Mouse (Mus musculus) heart, postnatal 0 days (tissue): ENCODE data around the gene Nav1. TPM values are rescaled to one million over a fixed set of nuclear protein-coding genes. Genes with fewer than 3 reads are reported as not detected.

Experiments
- ATAC-seq: fragments of 200-750 bp; cut with Nextera tagmentation; 2 replicates; pipeline ENCODE4 v1.8.0; 2017; ENCODE audit warnings: low read depth, moderate number of reproducible peaks, moderate library complexity; ENCODE audit not compliant: insufficient read depth
- DNase-seq: peaks from one replicate; pipeline ENCODE4 v3.0.0-alpha.2; 2016; ENCODE audit warnings: low spot score
- H3K27ac ChIP-seq: fragments of 300-500 bp; sonication (generic); 2 replicates; pipeline ENCODE4 v1.5.1; 2014; ENCODE audit warnings: low read depth, mild to moderate bottlenecking
- H3K27me3 ChIP-seq: fragments of 300-500 bp; sonication (generic); 2 replicates; pipeline ENCODE4 v1.6.1; 2014; ENCODE audit warnings: low read length, mixed read lengths; ENCODE audit not compliant: control insufficient read depth, insufficient read depth
- H3K36me3 ChIP-seq: fragments of 300-500 bp; sonication (generic); replicated peaks from 2 replicates; pipeline ENCODE4 v1.6.1; 2014; ENCODE audit warnings: low read length, mixed read lengths; ENCODE audit not compliant: control insufficient read depth, insufficient read depth
- H3K4me1 ChIP-seq: fragments of 300-500 bp; sonication (generic); 2 replicates; pipeline ENCODE4 v1.6.1; 2014; ENCODE audit warnings: antibody characterized with exemption; ENCODE audit not compliant: control insufficient read depth, insufficient read depth
- H3K4me2 ChIP-seq: fragments of 300-500 bp; sonication (generic); 2 replicates; pipeline ENCODE4 v1.6.1; 2014; ENCODE audit warnings: low read depth, mild to moderate bottlenecking, low read length, moderate library complexity
- H3K4me3 ChIP-seq: fragments of 300-500 bp; sonication (generic); 2 replicates; pipeline ENCODE4 v1.5.1; 2014; ENCODE audit warnings: low read depth, low read length
- H3K9ac ChIP-seq: fragments of 300-500 bp; sonication (generic); replicated peaks from 2 replicates; pipeline ENCODE4 v1.6.1; 2014; ENCODE audit warnings: low read depth, low read length, mixed read lengths
- H3K9me3 ChIP-seq: fragments of 300-500 bp; sonication (generic); replicated peaks from 2 replicates; pipeline ENCODE4 v1.6.1; 2016; ENCODE audit warnings: low read length; ENCODE audit not compliant: control insufficient read depth
- CTCF ChIP-seq: IDR thresholded peaks from 2 replicates; pipeline ENCODE4 v1.5.1; 2016; ENCODE audit warnings: antibody characterized with exemption, control low read depth, low read depth
- EP300 ChIP-seq: IDR thresholded peaks from 2 replicates; pipeline ENCODE4 v1.6.1; 2016; ENCODE audit warnings: antibody characterized with exemption, low read depth
- WGBS: fragments of 180-500 bp; shearing (Covaris S2); extraction: QIAGEN DNeasy Blood & Tissue Kit; methylation state at CpG from one replicate; pipeline ENCODE4 v1.1.7; 2014; 5-methylcytosine and 5-hydroxymethylcytosine counted together
- polyA plus RNA-seq: library from polyadenylated mRNA; unstranded; fragments of >200 nt; fragmentation: Nextera tagmentation; extraction: Ambion mirVana; gene quantifications from 2 replicates; pipeline ENCODE4 v1.2.1, GENCODE M21; 2015
- total RNA-seq: library from RNA; depleted of rRNA; stranded (reverse); fragments of >200 nt; gene quantifications from 2 replicates; pipeline ENCODE4 v1.2.3, GENCODE M21; 2014; ENCODE audit warnings: low replicate concordance

The Nav1 gene
- total and polyA plus RNA-seq, 2 experiments from 2014 or later, result 10.3 to 29.9 TPM

GRCm38 (mm10) chr1:135639093-135639492, 32.0 kb upstream of the Nav1 start:
- WGBS, result 83% methylated on average over 1 of the region's 1 CpGs
- Histone ChIP-seq H3K36me3 (no peaks in the 10 kb centered on the region), H3K27me3 (no peaks in the 10 kb centered on the region), H3K4me2 (no peak overlapping the region), H3K9ac (no peak overlapping the region), H3K9me3 (no peaks in the 10 kb centered on the region), H3K27ac (no peak overlapping the region), H3K4me3 (no peak overlapping the region), H3K4me1 (peaks cover 11% of the 10 kb centered on the region; the same call in 1 of the 2 replicates)
- ATAC-seq (no peak), DNase-seq (no peak)
- TF ChIP-seq EP300, result no peak
- TF ChIP-seq CTCF, result no peak

GRCm38 (mm10) chr1:135637574-135638008, 30.5 kb upstream of the Nav1 start:
- WGBS, result 6% methylated on average over 3 of the region's 3 CpGs
- TF ChIP-seq EP300 (no peak), CTCF (no peak)
- Histone ChIP-seq H3K36me3 (no peaks in the 10 kb centered on the region), H3K4me3 (no peak overlapping the region), H3K4me1 (0 out of 2 replicates have a peak, but pooled peaks cover 6% of the 10 kb centered on the region), H3K9ac (no peak overlapping the region), H3K27ac (no peak overlapping the region), H3K27me3 (no peaks in the 10 kb centered on the region), H3K9me3 (no peaks in the 10 kb centered on the region), H3K4me2 (no peak overlapping the region)
- ATAC-seq (no peak), DNase-seq (no peak)

GRCm38 (mm10) chr1:135636111-135636511, 29.0 kb upstream of the Nav1 start:
- H3K27ac ChIP-seq, result no peak overlapping the region
- no peaks in the 10 kb centered on the region for H3K9me3 ChIP-seq
- H3K36me3 ChIP-seq, result no peaks in the 10 kb centered on the region
- H3K9ac ChIP-seq, result no peak overlapping the region
- WGBS, result 52% methylated on average over 6 of the region's 6 CpGs
- TF ChIP-seq EP300 (no peak), CTCF (no peak)
- H3K4me1 ChIP-seq, result peaks cover 19% of the 10 kb centered on the region
- ATAC-seq (no peak), DNase-seq (no peak)
- no peak overlapping the region for H3K4me2 ChIP-seq
- H3K27me3 ChIP-seq, result no peaks in the 10 kb centered on the region
- H3K4me3 ChIP-seq, result no peak overlapping the region

- Histone ChIP-seq H3K4me1 (peaks cover 25% of the 10 kb centered on the region), H3K27me3 (no peaks in the 10 kb centered on the region), H3K27ac (no peak overlapping the region), H3K4me2 (no peak overlapping the region), H3K9ac (no peak overlapping the region), H3K4me3 (no peak overlapping the region), H3K36me3 (no peaks in the 10 kb centered on the region), H3K9me3 (no peaks in the 10 kb centered on the region)
- 72% methylated on average over 11 of the region's 11 CpGs for WGBS
- no peak for TF ChIP-seq EP300
- TF ChIP-seq CTCF, result no peak
- DNase-seq, result no peak
- no peak for ATAC-seq
Measured at GRCm38 (mm10) chr1:135635323-135636064, 28.4 kb upstream of the Nav1 start.

- no peak overlapping the region for H3K9ac ChIP-seq
- WGBS, result 17% methylated on average over 6 of the region's 6 CpGs
- TF ChIP-seq EP300 (no peak), CTCF (no peak)
Measured at GRCm38 (mm10) chr1:135634791-135635190, 27.7 kb upstream of the Nav1 start.

GRCm38 (mm10) chr1:135633884-135634283, 26.8 kb upstream of the Nav1 start:
- Histone ChIP-seq H3K27ac (no peak overlapping the region), H3K9ac (no peak overlapping the region), H3K27me3 (no peaks in the 10 kb centered on the region), H3K4me1 (peaks cover 27% of the 10 kb centered on the region), H3K36me3 (no peaks in the 10 kb centered on the region), H3K4me2 (no peak overlapping the region), H3K9me3 (no peaks in the 10 kb centered on the region), H3K4me3 (no peak overlapping the region)
- no peak for ATAC-seq
- WGBS, result 82% methylated on average over 2 of the region's 2 CpGs
- TF ChIP-seq CTCF (no peak), EP300 (no peak)
- no peak for DNase-seq

More at GRCm38 (mm10) chr1:135634791-135635190, 27.7 kb upstream of the Nav1 start:
- Histone ChIP-seq H3K27ac (no peak overlapping the region), H3K4me2 (no peak overlapping the region), H3K9me3 (no peaks in the 10 kb centered on the region), H3K36me3 (no peaks in the 10 kb centered on the region), H3K27me3 (no peaks in the 10 kb centered on the region), H3K4me1 (peaks cover 27% of the 10 kb centered on the region), H3K4me3 (no peak overlapping the region)
- DNase-seq (no peak), ATAC-seq (no peak)
